Mouse (Mus musculus): ENCODE results near the gene Nudt4. TPM values are rescaled to one million over a fixed set of nuclear protein-coding genes. Genes with fewer than 3 reads are reported as not detected.

Nudt4 gene
- polyA plus RNA-seq, 1 experiment: 36.8 TPM

DNA sequence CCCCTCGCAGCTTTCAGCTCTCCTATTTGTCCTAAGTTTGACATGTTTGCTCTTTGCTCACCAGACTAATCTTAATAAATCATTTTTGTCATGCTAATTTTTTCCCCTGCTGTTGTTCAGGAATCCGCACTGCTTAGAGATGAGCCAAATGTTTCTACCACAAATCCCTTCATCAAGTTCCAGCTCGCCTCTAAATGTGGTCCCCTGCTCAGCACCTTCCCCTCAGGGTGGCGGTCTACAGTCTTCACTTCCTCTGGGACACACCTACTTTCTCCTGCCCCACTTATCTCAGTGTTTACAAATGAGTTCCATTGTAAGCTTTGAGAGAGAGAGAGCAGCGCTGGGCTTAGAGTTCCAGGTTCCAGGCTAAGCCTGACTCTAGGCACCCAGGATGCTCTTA lies 36.6 kb upstream of the Nudt4 start:
- H3K79me2 ChIP-seq (ENCODE audit: control insufficient read depth, insufficient read depth): no peaks in the 10 kb centered on the region
- H3K4me2 ChIP-seq (ENCODE audit: low read depth): no peak overlapping the region
- H3K36me3 ChIP-seq (ENCODE audit: control insufficient read depth, insufficient read depth): no peaks in the 10 kb centered on the region
- no peak overlapping the region for H3K4me3 ChIP-seq
- H3ac ChIP-seq (ENCODE audit: control insufficient read depth, insufficient read length): no peak overlapping the region
- no peaks in the 10 kb centered on the region for H3K27me3 ChIP-seq (ENCODE audit: control insufficient read depth, insufficient read depth, insufficient read length)
- TF ChIP-seq USF1 (IDR thresholded peaks at IDR 0.05; ENCODE audit: low read depth) (no peak), E2F4 (IDR thresholded peaks at IDR 0.05; ENCODE audit: insufficient read depth) (no peak), SRF (IDR thresholded peaks at IDR 0.05; ENCODE audit: control insufficient read depth, insufficient read length, low read depth) (no peak), TCF3 (IDR thresholded peaks at IDR 0.05; ENCODE audit: insufficient read length, low read depth) (no peak), POLR2AphosphoS2 (IDR thresholded peaks at IDR 0.05; ENCODE audit: insufficient read length, low read depth) (no peak), REST (IDR thresholded peaks at IDR 0.05; ENCODE audit: insufficient read depth, insufficient read length) (no peak), CEBPB (IDR thresholded peaks at IDR 0.05; ENCODE audit: insufficient read depth, poor library complexity, severe bottlenecking) (no peak), MYOG (IDR thresholded peaks at IDR 0.05; ENCODE audit: control insufficient read depth in 1 of 3, insufficient read depth in 1 of 3, insufficient read length in 2 of 3, low read depth in 2 of 3) (no peak), POLR2A (IDR thresholded peaks at IDR 0.05; ENCODE audit: insufficient read length, low read depth) (no peak), TCF12 (IDR thresholded peaks at IDR 0.05; ENCODE audit: insufficient read depth, poor library complexity, severe bottlenecking) (no peak), MYOD1 (IDR thresholded peaks at IDR 0.05; ENCODE audit: control insufficient read depth in 1 of 3, insufficient read length in 2 of 3, low read depth in 2 of 3) (no peak), MAX (IDR thresholded peaks at IDR 0.05; ENCODE audit: low read depth) (no peak)

DNA sequence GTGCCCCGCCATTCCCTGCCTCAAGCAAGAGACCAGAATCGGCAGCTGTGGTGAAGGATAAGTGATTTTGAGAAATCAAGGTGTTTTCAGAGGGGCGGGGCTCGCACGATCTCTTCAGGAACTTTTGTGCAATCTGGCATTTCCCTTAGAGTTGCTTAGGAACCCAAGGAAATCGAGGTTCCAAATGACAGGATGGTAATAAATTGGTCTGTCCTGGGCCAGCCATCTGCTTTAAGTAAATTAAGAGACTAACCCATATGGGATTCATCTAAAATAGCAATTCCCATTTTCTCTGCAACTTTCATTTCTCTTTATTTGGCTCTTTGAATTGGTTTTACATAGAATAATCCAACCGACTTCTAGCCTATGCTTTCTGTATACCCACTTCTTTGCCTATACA lies 35.8 kb upstream of the Nudt4 start:
- H3K4me3 ChIP-seq: no peak overlapping the region
- H3K36me3 ChIP-seq (ENCODE audit: control insufficient read depth, insufficient read depth): no peaks in the 10 kb centered on the region
- H3K4me2 ChIP-seq (ENCODE audit: low read depth): no peak overlapping the region
- H3K27me3 ChIP-seq (ENCODE audit: control insufficient read depth, insufficient read depth, insufficient read length): no peaks in the 10 kb centered on the region
- no peaks in the 10 kb centered on the region for H3K79me2 ChIP-seq (ENCODE audit: control insufficient read depth, insufficient read depth)
- H3ac ChIP-seq (ENCODE audit: control insufficient read depth, insufficient read length): no peak overlapping the region
- TF ChIP-seq REST (IDR thresholded peaks at IDR 0.05; ENCODE audit: insufficient read depth, insufficient read length): no peak
- no peak for TF ChIP-seq TCF12 (IDR thresholded peaks at IDR 0.05; ENCODE audit: insufficient read depth, poor library complexity, severe bottlenecking)
- TF ChIP-seq MYOG (IDR thresholded peaks at IDR 0.05; ENCODE audit: control insufficient read depth in 1 of 3, insufficient read depth in 1 of 3, insufficient read length in 2 of 3, low read depth in 2 of 3): no peak
- TF ChIP-seq CEBPB (IDR thresholded peaks at IDR 0.05; ENCODE audit: insufficient read depth, poor library complexity, severe bottlenecking): no peak
- no peak for TF ChIP-seq POLR2AphosphoS2 (IDR thresholded peaks at IDR 0.05; ENCODE audit: insufficient read length, low read depth)
- no peak for TF ChIP-seq E2F4 (IDR thresholded peaks at IDR 0.05; ENCODE audit: insufficient read depth)
- no peak for TF ChIP-seq POLR2A (IDR thresholded peaks at IDR 0.05; ENCODE audit: insufficient read length, low read depth)
- no peak for TF ChIP-seq MYOD1 (IDR thresholded peaks at IDR 0.05; ENCODE audit: control insufficient read depth in 1 of 3, insufficient read length in 2 of 3, low read depth in 2 of 3)
- no peak for TF ChIP-seq SRF (IDR thresholded peaks at IDR 0.05; ENCODE audit: control insufficient read depth, insufficient read length, low read depth)
- TF ChIP-seq MAX (IDR thresholded peaks at IDR 0.05; ENCODE audit: low read depth): no peak
- TF ChIP-seq USF1 (IDR thresholded peaks at IDR 0.05; ENCODE audit: low read depth): no peak

- Histone ChIP-seq H3K36me3 (ENCODE audit: control insufficient read depth, insufficient read depth) (no peaks in the 10 kb centered on the region), H3K4me3 (no peak overlapping the region)
Observed at GRCm38 (mm10) chr10:95598056-95598587, 34.2 kb upstream of the Nudt4 start.

DNA sequence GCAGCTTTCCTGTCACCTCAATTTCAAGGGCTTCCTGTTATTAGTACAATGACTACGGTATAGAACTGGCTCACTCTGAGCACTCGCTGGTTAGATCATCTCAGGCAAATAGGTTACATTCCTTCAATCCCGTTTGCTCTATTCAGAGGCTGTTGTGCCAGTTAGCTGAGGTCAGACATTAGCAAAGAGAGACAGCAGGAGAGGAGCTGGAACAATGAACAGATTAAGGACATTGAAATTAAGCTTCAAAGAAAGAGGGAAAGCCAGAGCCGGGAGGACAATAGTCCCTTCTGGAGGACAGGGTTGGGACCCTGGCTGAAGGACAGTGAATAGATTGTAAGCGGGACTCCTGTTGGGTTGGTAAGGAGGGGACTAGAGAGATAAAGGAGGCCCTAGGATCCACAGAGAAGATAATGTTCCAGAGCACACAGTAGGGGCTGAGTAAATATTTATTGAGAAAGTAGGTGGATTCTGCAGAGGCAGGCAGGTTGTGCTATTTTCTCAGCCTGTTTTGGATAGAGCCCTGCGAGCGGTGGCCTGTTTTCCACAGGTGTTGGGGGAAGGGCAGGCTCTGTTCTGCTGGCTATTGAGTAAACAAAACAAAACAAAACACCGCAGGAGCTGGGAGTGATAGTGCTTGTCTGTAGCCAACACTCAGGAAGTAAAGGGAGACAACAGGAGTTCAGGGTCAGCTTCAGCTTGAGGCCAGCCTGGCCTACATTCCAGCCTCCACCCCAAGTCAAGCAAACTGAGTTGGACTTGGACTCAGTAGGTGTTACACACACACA lies 32.1 kb upstream of the Nudt4 start:
- H3K79me2 ChIP-seq (ENCODE audit: control insufficient read depth, insufficient read depth): no peaks in the 10 kb centered on the region
- H3K4me3 ChIP-seq: no peak overlapping the region
- H3K36me3 ChIP-seq (ENCODE audit: control insufficient read depth, insufficient read depth): no peaks in the 10 kb centered on the region
- TF ChIP-seq MYOG (IDR thresholded peaks at IDR 0.05; ENCODE audit: control insufficient read depth in 1 of 3, insufficient read depth in 1 of 3, insufficient read length in 2 of 3, low read depth in 2 of 3) (no peak), MYOD1 (IDR thresholded peaks at IDR 0.05; ENCODE audit: control insufficient read depth in 1 of 3, insufficient read length in 2 of 3, low read depth in 2 of 3) (no peak), MAX (IDR thresholded peaks at IDR 0.05; ENCODE audit: low read depth) (no peak), CEBPB (IDR thresholded peaks at IDR 0.05; ENCODE audit: insufficient read depth, poor library complexity, severe bottlenecking) (no peak), POLR2AphosphoS2 (IDR thresholded peaks at IDR 0.05; ENCODE audit: insufficient read length, low read depth) (no peak), SRF (IDR thresholded peaks at IDR 0.05; ENCODE audit: control insufficient read depth, insufficient read length, low read depth) (no peak), POLR2A (IDR thresholded peaks at IDR 0.05; ENCODE audit: insufficient read length, low read depth) (no peak), E2F4 (IDR thresholded peaks at IDR 0.05; ENCODE audit: insufficient read depth) (no peak)
- H3K27me3 ChIP-seq (ENCODE audit: control insufficient read depth, insufficient read depth, insufficient read length): no peaks in the 10 kb centered on the region
- no peak overlapping the region for H3K4me2 ChIP-seq (ENCODE audit: low read depth)
- H3ac ChIP-seq (ENCODE audit: control insufficient read depth, insufficient read length): no peak overlapping the region

More at GRCm38 (mm10) chr10:95598056-95598587, 34.2 kb upstream of the Nudt4 start:
- no peak for TF ChIP-seq MYOG (IDR thresholded peaks at IDR 0.05; ENCODE audit: control insufficient read depth in 1 of 3, insufficient read depth in 1 of 3, insufficient read length in 2 of 3, low read depth in 2 of 3)
- TF ChIP-seq SRF (IDR thresholded peaks at IDR 0.05; ENCODE audit: control insufficient read depth, insufficient read length, low read depth): no peak
- TF ChIP-seq MYOD1 (IDR thresholded peaks at IDR 0.05; ENCODE audit: control insufficient read depth in 1 of 3, insufficient read length in 2 of 3, low read depth in 2 of 3): no peak
- no peak for TF ChIP-seq E2F4 (IDR thresholded peaks at IDR 0.05; ENCODE audit: insufficient read depth)
- no peak for TF ChIP-seq TCF3 (IDR thresholded peaks at IDR 0.05; ENCODE audit: insufficient read length, low read depth)
- no peak for TF ChIP-seq MAX (IDR thresholded peaks at IDR 0.05; ENCODE audit: low read depth)
- no peak for TF ChIP-seq USF1 (IDR thresholded peaks at IDR 0.05; ENCODE audit: low read depth)
- Histone ChIP-seq H3ac (ENCODE audit: control insufficient read depth, insufficient read length) (no peak overlapping the region), H3K4me2 (ENCODE audit: low read depth) (no peak overlapping the region), H3K79me2 (ENCODE audit: control insufficient read depth, insufficient read depth) (no peaks in the 10 kb centered on the region), H3K27me3 (ENCODE audit: control insufficient read depth, insufficient read depth, insufficient read length) (no peaks in the 10 kb centered on the region)

All from myocyte (in vitro differentiated cells).